Mouse (Mus musculus) left cerebral cortex, adult 11 months (tissue): ENCODE measurements around the gene Mxd4.

Experiments
- DNase-seq: peaks from one replicate; pipeline ENCODE4 v3.0.0; 2022; ENCODE audit warnings: low spot score

Gene Mxd4

GRCm38 (mm10) chr5:34196423-34196822 is 8.9 kb upstream of the Mxd4 start:
- no peak for DNase-seq

- no peak for DNase-seq
Observed at GRCm38 (mm10) chr5:34195786-34196185, 8.3 kb upstream of the Mxd4 start.

- DNase-seq = peak; percentile 63
Observed at GRCm38 (mm10) chr5:34194975-34195662, 7.6 kb upstream of the Mxd4 start.

GRCm38 (mm10) chr5:34194426-34194825 is 6.9 kb upstream of the Mxd4 start:
- DNase-seq = no peak

- DNase-seq = no peak
Observed at GRCm38 (mm10) chr5:34191843-34192242, 4.3 kb upstream of the Mxd4 start.

GRCm38 (mm10) chr5:34191021-34191420 is 3.5 kb upstream of the Mxd4 start:
- no peak for DNase-seq

GRCm38 (mm10) chr5:34189521-34189920 is 2.0 kb upstream of the Mxd4 start:
- DNase-seq = no peak

- no peak for DNase-seq
Observed at GRCm38 (mm10) chr5:34188856-34189255, 1.3 kb upstream of the Mxd4 start.

- no peak for DNase-seq
Observed at GRCm38 (mm10) chr5:34186961-34187391, 544 bp downstream of the Mxd4 start.

GRCm38 (mm10) chr5:34186391-34186790 is 1.1 kb downstream of the Mxd4 start:
- DNase-seq = no peak

GRCm38 (mm10) chr5:34185791-34186190 is 1.7 kb downstream of the Mxd4 start:
- no peak for DNase-seq

- no peak for DNase-seq
Observed at GRCm38 (mm10) chr5:34185051-34185580, 2.4 kb downstream of the Mxd4 start.

- no peak for DNase-seq
Observed at GRCm38 (mm10) chr5:34183976-34184375, 3.5 kb downstream of the Mxd4 start.

- DNase-seq = no peak
Observed at GRCm38 (mm10) chr5:34183156-34183880, 4.2 kb downstream of the Mxd4 start.

- no peak for DNase-seq
Observed at GRCm38 (mm10) chr5:34182486-34182885, 5.0 kb downstream of the Mxd4 start.

GRCm38 (mm10) chr5:34177821-34178220 is 9.7 kb downstream of the Mxd4 start:
- no peak for DNase-seq

- DNase-seq = no peak
Observed at GRCm38 (mm10) chr5:34177091-34177490, 10.4 kb downstream of the Mxd4 start.

- DNase-seq = no peak
Observed at GRCm38 (mm10) chr5:34176691-34177090, 10.8 kb downstream of the Mxd4 start.

GRCm38 (mm10) chr5:34175403-34175694 is 12.2 kb downstream of the Mxd4 start:
- no peak for DNase-seq

GRCm38 (mm10) chr5:34174550-34175402 is 12.7 kb downstream of the Mxd4 start:
- no peak for DNase-seq

- no peak for DNase-seq
Observed at GRCm38 (mm10) chr5:34174021-34174420, 13.5 kb downstream of the Mxd4 start.

- DNase-seq = no peak
Observed at GRCm38 (mm10) chr5:34170726-34171125, 16.8 kb downstream of the Mxd4 start.

GRCm38 (mm10) chr5:34169954-34170353 is 17.6 kb downstream of the Mxd4 start:
- DNase-seq = no peak
